Mouse (Mus musculus) embryonic facial prominence, embryonic 13.5 days (tissue): ENCODE data around the gene Otud7a. TPM values are rescaled to one million over a fixed set of nuclear protein-coding genes. Genes with fewer than 3 reads are reported as not detected.

Experiments
- ATAC-seq: fragments of 200-750 bp; cut with Nextera tagmentation; 2 replicates; pipeline ENCODE4 v1.8.0; 2017; ENCODE audit warnings: low read depth; ENCODE audit not compliant: insufficient number of reproducible peaks, insufficient read depth, low FRiP score, low TSS enrichment
- H3K27ac ChIP-seq: fragments of 300-500 bp; sonication (generic); 2 replicates; pipeline ENCODE4 v1.5.1; 2015; ENCODE audit warnings: moderate library complexity, mild to moderate bottlenecking, inconsistent platforms
- H3K27me3 ChIP-seq: fragments of 300-500 bp; sonication (generic); 2 replicates; pipeline ENCODE4 v1.6.1; 2015; ENCODE audit warnings: mild to moderate bottlenecking, inconsistent platforms
- H3K36me3 ChIP-seq: fragments of 300-500 bp; sonication (generic); 2 replicates; pipeline ENCODE4 v1.6.1; 2015; ENCODE audit warnings: mild to moderate bottlenecking, inconsistent platforms
- H3K4me1 ChIP-seq: fragments of 300-500 bp; sonication (generic); 2 replicates; pipeline ENCODE4 v1.6.1; 2015; ENCODE audit warnings: inconsistent platforms
- H3K4me2 ChIP-seq: fragments of 300-500 bp; sonication (generic); 2 replicates; pipeline ENCODE4 v1.6.1; 2015; ENCODE audit warnings: moderate library complexity, mild to moderate bottlenecking, inconsistent platforms
- H3K4me3 ChIP-seq: fragments of 300-500 bp; sonication (generic); 2 replicates; pipeline ENCODE4 v1.5.1; 2015; ENCODE audit warnings: mild to moderate bottlenecking, inconsistent platforms
- H3K9ac ChIP-seq: fragments of 300-500 bp; sonication (generic); 2 replicates; pipeline ENCODE4 v1.6.1; 2015; ENCODE audit warnings: mild to moderate bottlenecking, inconsistent platforms
- H3K9me3 ChIP-seq: fragments of 300-500 bp; sonication (generic); 2 replicates; pipeline ENCODE4 v1.6.1; 2016; ENCODE audit warnings: inconsistent platforms
- WGBS: fragments of 180-500 bp; shearing (Covaris S2); methylation state at CpG from one replicate; pipeline ENCODE4 v1.1.7; 2015; ENCODE audit warnings: mixed read lengths; 5-methylcytosine and 5-hydroxymethylcytosine counted together
- polyA plus RNA-seq: library from polyadenylated mRNA; unstranded; fragments of >200 nt; fragmentation: Nextera tagmentation; extraction: Ambion mirVana; gene quantifications from 2 replicates; pipeline ENCODE4 v1.2.1, GENCODE M21; 2015

The Otud7a gene
- polyA plus RNA-seq, 1 experiment from 2014 or later = 0.25 TPM

DNA sequence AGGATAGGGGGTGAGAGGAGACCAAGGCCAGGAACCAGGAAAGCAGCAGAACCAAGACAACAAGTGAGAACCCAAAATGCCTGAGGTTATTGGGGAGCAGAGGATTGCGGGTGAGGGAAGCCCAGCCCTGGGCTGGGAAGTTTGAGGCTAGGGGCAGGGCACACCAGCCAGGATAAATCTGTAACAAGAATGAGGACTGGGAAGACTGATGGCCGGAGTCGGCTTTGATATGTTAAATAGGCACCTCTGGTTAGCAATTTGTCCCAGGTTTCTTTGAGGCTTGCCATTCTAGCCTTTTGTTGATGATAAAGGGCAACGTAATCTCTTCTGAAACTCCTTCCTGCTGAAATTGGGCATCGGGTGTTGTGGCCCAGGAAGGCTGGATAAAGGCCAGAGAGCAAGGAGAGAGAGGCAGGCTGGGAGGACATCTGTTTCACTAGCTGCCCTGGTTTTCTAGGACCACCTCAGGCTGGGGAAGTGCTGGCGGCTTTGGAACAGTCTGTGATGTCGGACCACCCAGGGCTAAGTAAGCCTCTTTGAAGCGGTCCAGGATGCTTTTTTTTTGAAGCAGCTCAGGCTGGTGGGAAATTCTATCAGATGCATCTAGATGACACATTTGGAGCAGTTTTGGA is 351.6 kb downstream of the Otud7a start:
- H3K4me3 ChIP-seq = no peak overlapping the region
- no peaks in the 10 kb centered on the region for H3K36me3 ChIP-seq
- H3K4me2 ChIP-seq = no peak overlapping the region
- no peak for ATAC-seq
- H3K9me3 ChIP-seq = no peaks in the 10 kb centered on the region
- H3K27me3 ChIP-seq = no peaks in the 10 kb centered on the region
- H3K9ac ChIP-seq = no peak overlapping the region
- H3K27ac ChIP-seq = no peak overlapping the region
- H3K4me1 ChIP-seq = peaks cover 7% of the 10 kb centered on the region
- WGBS = 15% methylated on average over 8 of the region's 8 CpGs

DNA sequence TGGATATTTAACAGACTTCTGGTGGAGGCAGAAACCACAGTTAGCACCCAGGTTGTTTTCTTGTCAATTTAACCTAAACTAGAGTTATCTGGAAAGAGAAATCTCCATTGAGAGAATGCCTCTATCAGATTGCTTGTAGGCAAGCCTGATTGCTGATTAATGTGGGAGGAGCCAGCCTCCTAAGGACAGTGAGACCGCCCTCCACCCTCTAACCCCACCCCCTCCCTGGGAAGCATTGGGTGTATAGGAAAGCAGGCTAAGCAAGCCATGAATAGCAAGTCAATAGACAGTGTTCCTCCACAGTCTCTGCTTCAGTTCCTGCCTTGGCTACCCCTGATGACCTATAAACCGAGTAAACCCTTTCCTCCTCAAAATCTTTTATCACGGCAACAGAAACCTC is 353.9 kb downstream of the Otud7a start:
- H3K4me1 ChIP-seq = peaks cover 7% of the 10 kb centered on the region
- no peak overlapping the region for H3K9ac ChIP-seq
- H3K4me3 ChIP-seq = no peak overlapping the region
- WGBS = 74% methylated on average over 3 of the region's 3 CpGs
- H3K36me3 ChIP-seq = no peaks in the 10 kb centered on the region
- no peak for ATAC-seq
- no peaks in the 10 kb centered on the region for H3K27me3 ChIP-seq
- H3K9me3 ChIP-seq = no peaks in the 10 kb centered on the region
- H3K4me2 ChIP-seq = no peak overlapping the region
- no peak overlapping the region for H3K27ac ChIP-seq

DNA sequence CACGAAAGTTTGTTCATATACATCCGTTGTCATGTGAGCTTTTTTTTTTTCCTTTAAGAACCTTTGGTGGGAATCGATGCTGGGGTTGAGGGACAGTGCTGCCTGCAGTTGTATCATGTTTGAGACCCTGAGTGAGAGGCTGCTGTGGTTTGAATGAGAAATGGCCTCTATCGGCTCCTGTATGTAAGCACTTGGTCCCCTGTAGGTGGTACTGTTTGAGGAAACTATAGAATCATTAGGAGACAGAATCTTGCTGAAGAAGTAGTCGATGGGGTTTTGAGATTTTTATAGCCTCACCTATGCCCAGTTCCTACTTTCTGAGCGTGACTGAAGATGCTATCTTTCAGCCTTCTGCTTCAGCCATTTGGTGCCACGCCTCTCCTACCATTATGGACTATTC is 354.8 kb downstream of the Otud7a start:
- no peak overlapping the region for H3K4me3 ChIP-seq
- H3K27me3 ChIP-seq = no peaks in the 10 kb centered on the region
- no peaks in the 10 kb centered on the region for H3K9me3 ChIP-seq
- no peak overlapping the region for H3K9ac ChIP-seq
- no peak for ATAC-seq
- 92% methylated on average over 7 of the region's 7 CpGs for WGBS
- H3K27ac ChIP-seq = no peak overlapping the region
- peaks cover 7% of the 10 kb centered on the region for H3K4me1 ChIP-seq
- H3K4me2 ChIP-seq = no peak overlapping the region
- H3K36me3 ChIP-seq = no peaks in the 10 kb centered on the region

DNA sequence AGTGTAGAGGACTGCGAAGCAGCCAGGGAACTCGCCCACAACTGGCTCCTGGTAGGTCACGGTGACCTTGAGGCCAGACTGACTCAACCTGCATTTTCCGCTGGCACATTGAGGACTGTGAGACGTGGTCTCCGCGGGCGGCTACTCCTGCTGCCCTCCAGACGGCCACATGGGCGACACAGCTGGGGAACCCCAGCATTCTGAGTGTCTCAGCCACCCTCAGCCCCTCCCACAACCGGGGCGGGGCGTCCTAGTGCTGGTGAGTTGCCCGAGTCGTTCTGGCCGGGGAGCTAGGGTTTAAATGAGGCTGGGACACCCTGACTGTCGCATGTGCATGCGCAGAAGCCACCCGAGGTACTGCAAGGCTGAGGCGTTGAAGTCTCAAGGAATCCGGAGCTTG is 358.2 kb downstream of the Otud7a start:
- no peak for ATAC-seq
- no peak overlapping the region for H3K27ac ChIP-seq
- no peak overlapping the region for H3K4me3 ChIP-seq
- H3K4me1 ChIP-seq = no peaks in the 10 kb centered on the region
- no peaks in the 10 kb centered on the region for H3K36me3 ChIP-seq
- no peak overlapping the region for H3K9ac ChIP-seq
- 90% methylated on average over 21 of the region's 21 CpGs for WGBS
- H3K9me3 ChIP-seq = no peaks in the 10 kb centered on the region
- H3K27me3 ChIP-seq = no peaks in the 10 kb centered on the region
- no peak overlapping the region for H3K4me2 ChIP-seq

Other genes starting within 250 kb of the Otud7a start
- gene Chrna7, start 232.2 kb upstream of the Otud7a start, polyA plus RNA-seq = 0.94 and 1.1 TPM in 2 replicates